Mouse (Mus musculus) T-helper 1 cell (primary cell): ENCODE results near the gene Zfp367.

Experiments
- in situ Hi-C: fragments of 300-600 bp; cut with MboI, MseI; formaldehyde crosslinking; loops from one replicate; pipeline ENCODE4 v1.15.1; 2025; ENCODE audit warnings: high pct_unique_total_duplicates

Zfp367 gene

DNA sequence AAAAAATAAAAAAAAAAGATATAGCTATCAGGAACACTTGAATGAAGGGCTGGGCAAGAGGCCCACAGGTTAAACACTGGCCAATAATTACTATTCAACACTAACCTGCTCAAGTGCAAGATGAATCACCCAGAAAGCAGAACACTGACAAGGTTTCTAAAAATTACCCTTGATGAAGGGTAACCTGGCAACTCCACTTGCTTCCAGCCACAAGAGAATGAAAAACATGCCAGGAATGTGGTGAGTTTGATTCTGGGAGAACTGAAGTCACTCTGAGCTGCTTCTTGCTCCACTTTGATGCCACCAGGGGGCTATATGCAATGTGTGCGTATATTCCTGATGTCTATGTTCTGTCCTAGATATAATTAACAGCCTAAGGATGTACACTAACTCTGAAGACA, 2.2 kb upstream of the Zfp367 start:
- in situ Hi-C loops: loop anchor here (25.0 kb wide), 1 partner anchor 1082 kb away; no protein-coding TSS in a partner anchor

- in situ Hi-C loops: loop anchor here (25.0 kb wide), 1 partner anchor 1083 kb away; no protein-coding TSS in a partner anchor
Observed at GRCm38 (mm10) chr13:64154651-64155050, 1.6 kb upstream of the Zfp367 start.

DNA sequence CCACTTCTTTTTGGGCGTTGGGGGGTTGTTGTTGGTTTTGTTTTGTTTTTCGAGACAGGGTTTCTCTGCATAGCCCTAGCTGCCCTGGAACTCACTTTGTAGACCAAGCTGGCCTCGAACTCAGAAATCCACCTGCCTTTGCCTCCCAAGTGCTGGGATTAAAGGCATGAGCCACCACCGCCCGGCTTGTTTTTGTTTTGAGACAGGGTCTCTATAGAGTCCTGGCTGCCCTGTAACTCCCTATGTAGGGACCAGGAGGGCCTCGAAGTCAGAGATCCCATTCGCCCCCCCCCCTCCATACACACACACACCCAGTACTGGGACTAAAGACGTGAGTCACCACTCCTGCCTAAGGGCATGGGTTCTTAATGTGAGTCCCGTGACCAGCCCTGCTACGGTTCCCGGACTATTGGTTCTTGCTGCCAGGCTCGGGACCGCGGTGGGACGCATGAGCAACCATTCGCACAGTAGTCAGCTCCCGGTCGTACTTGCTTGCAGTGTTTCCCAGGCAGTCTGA, 807 bp upstream of the Zfp367 start:
- in situ Hi-C loops: loop anchor here (25.0 kb wide), 1 partner anchor 1083 kb away; no protein-coding TSS in a partner anchor

DNA sequence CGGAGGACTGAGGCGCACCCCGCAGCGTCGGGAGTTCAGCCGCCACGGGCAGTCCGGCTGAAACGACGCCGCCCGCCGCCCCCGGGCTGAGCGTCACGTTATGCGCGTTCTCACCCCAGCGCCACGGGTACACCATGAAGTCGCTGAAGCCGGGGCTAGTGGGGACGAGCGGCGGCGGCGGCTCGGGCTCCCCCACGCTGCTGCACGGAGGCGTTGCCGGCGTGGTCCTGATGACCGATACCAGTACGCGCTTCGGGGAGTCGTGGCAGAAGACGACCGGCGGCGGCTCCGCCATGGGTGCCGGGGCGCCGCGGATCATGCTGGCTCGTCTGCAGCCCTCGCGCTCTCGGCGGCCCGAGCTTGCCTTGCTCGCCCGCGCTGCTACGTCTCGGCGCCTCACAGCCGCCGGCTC, 325 bp downstream of the Zfp367 start:
- in situ Hi-C loops: loop anchor here (25.0 kb wide), 1 partner anchor 1085 kb away; no protein-coding TSS in a partner anchor

DNA sequence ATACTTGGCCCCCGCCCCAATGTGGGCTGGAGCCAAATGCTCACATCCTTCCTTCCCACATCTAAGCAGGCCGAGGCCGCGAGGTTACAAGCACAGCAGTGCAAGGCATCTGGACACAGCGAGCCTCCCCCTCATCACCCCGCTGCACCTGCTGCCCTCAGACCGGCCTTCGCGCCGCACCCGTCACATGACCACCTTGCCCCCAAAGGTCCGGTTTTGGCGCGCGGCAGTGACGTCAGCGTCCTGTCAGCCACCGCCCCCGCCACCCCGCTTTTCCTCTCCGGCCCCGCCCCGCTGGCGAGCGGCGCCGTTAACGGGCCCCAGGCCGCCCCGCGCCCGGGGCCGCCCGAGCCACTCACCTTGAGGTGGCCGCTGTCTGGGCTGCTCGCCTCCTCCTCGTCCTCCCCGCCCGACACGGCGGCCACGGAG, 747 bp downstream of the Zfp367 start:
- in situ Hi-C loops: loop anchor here (25.0 kb wide), 1 partner anchor 1085 kb away; no protein-coding TSS in a partner anchor

- in situ Hi-C loops: loop anchor here (25.0 kb wide), 1 partner anchor 1087 kb away; no protein-coding TSS in a partner anchor
Observed at GRCm38 (mm10) chr13:64150121-64150520, 2.9 kb downstream of the Zfp367 start.

- in situ Hi-C loops: no loop called here
Observed at GRCm38 (mm10) chr13:64129616-64130375, 23.2 kb downstream of the Zfp367 start.

GRCm38 (mm10) chr13:64128858-64129615, 24.0 kb downstream of the Zfp367 start, which contains the start of gene Slc35d2:
Slc35d2 (minus strand) TSS chr13:64129368.
- in situ Hi-C loops: no loop called here

DNA sequence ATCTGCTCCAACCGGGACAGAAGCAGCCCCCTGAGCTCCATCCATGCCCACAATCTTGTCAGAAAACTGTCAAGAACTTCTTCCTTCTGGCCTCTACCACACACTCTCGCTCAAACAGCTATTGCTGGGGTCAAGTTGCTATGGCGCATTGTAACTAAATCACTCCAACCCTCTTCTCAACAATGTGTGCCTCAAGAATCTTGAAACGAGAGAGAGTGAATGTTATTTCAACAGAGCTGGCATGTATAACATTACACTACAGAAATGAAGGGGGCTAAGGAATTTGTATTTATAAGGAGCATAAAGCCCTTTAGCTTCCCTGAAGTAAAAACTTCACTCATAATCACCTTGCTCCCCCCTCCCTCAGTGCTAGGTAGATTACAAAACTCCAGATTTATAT, 26.7 kb downstream of the Zfp367 start:
- in situ Hi-C loops: no loop called here

DNA sequence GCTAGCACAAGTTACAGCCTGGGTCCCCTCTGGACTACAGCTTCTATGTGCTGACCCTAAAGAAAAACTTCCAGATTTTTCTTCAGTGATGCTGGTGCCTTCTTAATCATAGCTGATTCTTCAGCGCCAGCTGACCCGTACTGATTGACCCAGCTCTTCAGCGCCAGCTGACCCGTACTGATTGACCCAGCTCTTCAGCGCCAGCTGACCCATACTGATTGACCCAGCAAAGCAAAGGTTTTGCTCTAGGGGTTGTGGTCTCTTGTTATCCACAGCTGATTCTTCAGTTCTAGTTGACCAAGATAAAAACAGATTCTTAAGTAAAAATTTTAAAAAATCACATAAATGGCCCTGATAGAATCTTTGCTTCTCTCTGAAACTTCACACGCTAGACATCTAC, 28.1 kb downstream of the Zfp367 start:
- in situ Hi-C loops: no loop called here

DNA sequence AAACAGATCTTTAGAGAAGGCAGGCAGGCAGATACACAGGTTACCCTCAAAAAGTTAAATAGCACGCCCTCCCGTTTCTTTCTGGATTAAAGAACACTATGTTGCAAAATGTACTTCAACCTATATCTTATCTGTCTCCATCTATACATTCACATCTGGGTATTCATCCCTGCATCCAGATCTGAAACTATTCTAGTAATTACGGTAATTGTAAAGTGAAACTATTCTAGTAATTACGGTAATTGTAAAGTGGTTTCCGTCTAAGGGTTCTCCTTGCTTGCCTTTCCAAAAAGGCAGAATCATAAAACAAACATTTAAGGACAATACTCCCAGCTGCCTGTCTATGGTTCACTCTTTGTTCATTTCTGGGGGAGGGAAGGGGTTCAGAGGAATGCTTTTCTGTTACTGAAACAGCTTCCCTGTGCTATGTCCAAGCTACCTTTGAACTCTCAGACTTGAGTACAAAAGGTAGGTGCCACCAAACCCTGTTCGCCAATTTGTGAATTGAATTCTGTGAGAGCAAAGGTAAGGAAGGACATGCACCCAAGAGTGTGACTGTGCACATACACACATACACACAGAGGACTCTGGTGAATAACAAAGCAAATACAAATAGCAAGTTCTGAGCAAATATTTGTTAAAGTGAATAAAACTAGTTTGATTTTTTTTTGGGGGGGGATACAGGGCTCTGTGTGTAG, 29.4 kb downstream of the Zfp367 start:
- in situ Hi-C loops: no loop called here

GRCm38 (mm10) chr13:64120760-64121159, 32.2 kb downstream of the Zfp367 start:
- in situ Hi-C loops: no loop called here

DNA sequence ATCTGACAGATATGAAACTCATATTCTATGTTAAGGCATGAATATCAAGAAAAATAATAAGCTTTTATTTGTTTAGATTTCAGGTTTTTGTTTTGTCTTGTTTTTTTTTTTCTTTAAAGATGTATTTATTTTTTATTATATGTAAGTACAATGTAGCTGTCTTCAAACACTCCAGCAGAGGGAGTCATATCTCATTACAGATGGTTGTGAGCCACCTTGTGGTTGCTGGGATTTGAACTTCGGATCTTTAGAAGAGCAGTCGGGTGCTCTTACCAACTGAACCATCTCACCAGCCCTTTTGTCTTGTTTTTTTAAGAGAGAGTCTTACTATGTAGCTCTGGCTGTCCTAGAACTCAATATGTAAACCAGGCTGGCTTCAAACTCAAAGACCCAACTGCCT, 35.6 kb downstream of the Zfp367 start:
- in situ Hi-C loops: no loop called here

DNA sequence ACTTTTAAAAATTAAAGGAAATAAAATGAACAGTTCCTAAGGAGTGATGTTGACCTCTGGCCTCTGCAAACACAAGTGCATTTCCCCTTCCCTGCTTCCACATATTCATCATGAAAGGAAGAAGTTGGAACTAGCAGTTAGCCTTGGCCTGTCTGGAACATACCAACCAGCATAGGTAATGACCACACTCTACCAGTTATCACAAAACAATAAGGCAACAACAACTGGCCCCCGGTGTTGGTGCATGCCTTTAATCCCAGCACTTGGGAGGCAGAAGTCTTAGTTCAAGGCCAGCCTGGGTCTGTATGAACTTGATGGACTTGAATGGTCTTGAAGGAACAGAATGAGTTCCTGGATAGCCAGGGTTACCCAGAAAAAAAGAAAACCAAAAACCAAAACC, 42.6 kb downstream of the Zfp367 start:
- in situ Hi-C loops: no loop called here

DNA sequence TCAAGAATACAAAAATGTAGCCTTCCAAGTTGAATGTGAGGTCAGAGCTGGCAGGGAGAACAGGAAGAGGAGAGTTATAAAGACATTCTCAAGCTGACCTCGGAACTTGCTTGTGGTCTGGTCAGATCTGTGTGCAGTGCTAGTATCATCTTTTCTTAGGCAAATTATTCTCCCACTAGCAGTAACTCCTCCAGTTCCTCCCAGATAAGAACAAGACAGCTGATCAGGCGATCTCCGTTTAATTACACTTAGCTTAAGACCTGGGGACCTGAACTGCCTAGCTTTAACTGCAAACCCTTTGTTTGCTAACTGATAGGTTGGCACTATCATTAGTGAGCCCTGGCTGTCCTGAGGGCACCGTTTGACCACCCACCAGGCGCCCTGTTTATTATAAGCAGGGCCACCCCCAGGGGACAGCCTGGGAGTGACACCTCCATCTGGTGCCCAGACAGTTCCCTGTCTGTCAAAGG, 44.6 kb downstream of the Zfp367 start:
- in situ Hi-C loops: no loop called here

DNA sequence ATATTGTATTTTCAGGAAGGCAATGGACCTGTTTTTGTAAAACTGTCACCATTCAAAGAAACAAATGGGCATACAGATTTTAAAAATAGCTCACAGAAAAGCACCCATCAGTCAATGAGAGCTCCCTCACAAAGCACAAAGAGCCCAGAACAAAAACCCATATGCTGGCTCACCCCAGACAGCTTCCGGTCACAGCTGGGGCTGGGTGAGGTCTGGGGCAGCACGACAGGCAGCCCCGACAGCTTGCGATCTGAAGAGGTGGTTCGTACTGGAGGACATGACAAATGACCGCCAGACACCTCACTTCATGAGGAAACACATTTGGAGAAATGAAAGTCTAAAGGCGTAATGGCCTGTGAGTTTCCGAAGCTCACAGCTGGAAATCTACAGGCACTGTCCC, 45.5 kb downstream of the Zfp367 start:
- in situ Hi-C loops: no loop called here

- in situ Hi-C loops: no loop called here
Observed at GRCm38 (mm10) chr13:64107105-64107504, 45.9 kb downstream of the Zfp367 start.

- in situ Hi-C loops: no loop called here
Observed at GRCm38 (mm10) chr13:64105690-64106089, 47.3 kb downstream of the Zfp367 start.

- in situ Hi-C loops: no loop called here
Observed at GRCm38 (mm10) chr13:64100186-64100585, 52.8 kb downstream of the Zfp367 start.

DNA sequence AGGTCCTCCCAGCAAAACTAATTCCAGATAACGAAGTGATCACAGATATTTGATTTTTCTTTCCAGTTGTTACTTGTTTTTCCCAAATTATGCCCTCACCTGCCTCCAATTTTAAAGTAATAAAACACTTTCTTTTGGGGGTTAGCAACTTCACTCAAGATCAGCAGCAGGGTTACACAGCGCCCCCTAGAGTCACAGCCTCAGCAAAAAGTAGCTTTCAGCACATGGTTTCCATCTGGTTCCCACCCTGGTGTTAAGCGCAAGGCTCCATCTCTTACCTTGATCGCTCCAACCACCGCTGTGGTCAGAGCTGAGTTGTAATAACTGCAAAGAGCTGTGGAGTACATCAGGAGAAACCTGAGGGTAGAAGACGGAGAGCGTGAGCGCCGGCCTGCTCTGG, 54.0 kb downstream of the Zfp367 start:
- in situ Hi-C loops: no loop called here

GRCm38 (mm10) chr13:64093341-64093740, 59.7 kb downstream of the Zfp367 start:
- in situ Hi-C loops: no loop called here

DNA sequence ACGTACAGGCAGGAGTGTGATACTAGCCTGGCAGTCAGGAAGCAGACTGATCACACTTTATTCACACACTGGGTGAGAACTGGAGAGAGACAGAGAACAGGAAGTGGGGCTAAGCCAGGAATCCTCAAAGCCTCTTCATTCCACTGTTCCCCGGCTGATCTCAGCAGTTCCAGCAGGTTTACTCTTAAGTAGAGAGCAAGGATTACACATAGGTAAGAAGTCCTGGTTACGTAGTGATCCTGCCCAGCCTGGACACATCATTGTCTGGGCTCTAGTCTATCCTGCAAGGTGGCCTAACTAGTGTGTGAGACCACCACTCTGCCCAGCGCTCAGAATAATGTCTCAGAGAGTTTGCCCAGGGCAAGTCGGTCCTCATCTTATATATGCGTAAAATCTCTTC, 60.2 kb downstream of the Zfp367 start:
- in situ Hi-C loops: no loop called here
